Mouse (Mus musculus) heart, embryonic 13.5 days (tissue): ENCODE results near the gene Gm20498. TPM values are rescaled to one million over a fixed set of nuclear protein-coding genes. Genes with fewer than 3 reads are reported as not detected.
A peak's percentile ranks its signal among the peaks of the same experiment; 100 is the strongest.

Experiments used
- ATAC-seq: fragments of 200-750 bp; cut with Nextera tagmentation; 2 replicates; pipeline ENCODE4 v1.8.0; 2017; ENCODE audit warnings: moderate TSS enrichment; ENCODE audit not compliant: insufficient number of reproducible peaks, low FRiP score, low TSS enrichment; ENCODE audit errors: extremely low read depth
- H3K27ac ChIP-seq: fragments of 300-500 bp; sonication (generic); replicated peaks from 2 replicates; pipeline ENCODE4 v1.5.1; 2015; ENCODE audit warnings: moderate library complexity, mild to moderate bottlenecking, inconsistent platforms
- H3K27me3 ChIP-seq: fragments of 300-500 bp; sonication (generic); replicated peaks from 2 replicates; pipeline ENCODE4 v1.6.1; 2015; ENCODE audit warnings: mild to moderate bottlenecking, inconsistent platforms
- H3K36me3 ChIP-seq: fragments of 300-500 bp; sonication (generic); 2 replicates; pipeline ENCODE4 v1.6.1; 2015; ENCODE audit warnings: mild to moderate bottlenecking, inconsistent platforms
- H3K4me1 ChIP-seq: fragments of 300-500 bp; sonication (generic); 2 replicates; pipeline ENCODE4 v1.6.1; 2015; ENCODE audit warnings: inconsistent platforms
- H3K4me2 ChIP-seq: fragments of 300-500 bp; sonication (generic); 2 replicates; pipeline ENCODE4 v1.6.1; 2015; ENCODE audit warnings: inconsistent platforms, mild to moderate bottlenecking, moderate library complexity
- H3K4me3 ChIP-seq: fragments of 300-500 bp; sonication (generic); 2 replicates; pipeline ENCODE4 v1.5.1; 2015; ENCODE audit warnings: moderate library complexity, mild to moderate bottlenecking, inconsistent platforms
- H3K9ac ChIP-seq: fragments of 300-500 bp; sonication (generic); 2 replicates; pipeline ENCODE4 v1.6.1; 2015; ENCODE audit warnings: inconsistent platforms, mild to moderate bottlenecking, moderate library complexity
- H3K9me3 ChIP-seq: fragments of 300-500 bp; sonication (generic); 2 replicates; pipeline ENCODE4 v1.6.1; 2016; ENCODE audit warnings: inconsistent platforms
- WGBS: fragments of 180-500 bp; shearing (Covaris S2); methylation state at CpG from one replicate; pipeline ENCODE4 v1.1.7; 2015; ENCODE audit warnings: mixed read lengths; 5-methylcytosine and 5-hydroxymethylcytosine counted together
- polyA plus RNA-seq: library from polyadenylated mRNA; unstranded; fragments of >200 nt; fragmentation: Nextera tagmentation; extraction: Ambion mirVana; gene quantifications from 2 replicates; pipeline ENCODE4 v1.2.1, GENCODE M21; 2015

Gene Gm20498
- polyA plus RNA-seq, 1 experiment from 2014 or later: 20.9 TPM

DNA sequence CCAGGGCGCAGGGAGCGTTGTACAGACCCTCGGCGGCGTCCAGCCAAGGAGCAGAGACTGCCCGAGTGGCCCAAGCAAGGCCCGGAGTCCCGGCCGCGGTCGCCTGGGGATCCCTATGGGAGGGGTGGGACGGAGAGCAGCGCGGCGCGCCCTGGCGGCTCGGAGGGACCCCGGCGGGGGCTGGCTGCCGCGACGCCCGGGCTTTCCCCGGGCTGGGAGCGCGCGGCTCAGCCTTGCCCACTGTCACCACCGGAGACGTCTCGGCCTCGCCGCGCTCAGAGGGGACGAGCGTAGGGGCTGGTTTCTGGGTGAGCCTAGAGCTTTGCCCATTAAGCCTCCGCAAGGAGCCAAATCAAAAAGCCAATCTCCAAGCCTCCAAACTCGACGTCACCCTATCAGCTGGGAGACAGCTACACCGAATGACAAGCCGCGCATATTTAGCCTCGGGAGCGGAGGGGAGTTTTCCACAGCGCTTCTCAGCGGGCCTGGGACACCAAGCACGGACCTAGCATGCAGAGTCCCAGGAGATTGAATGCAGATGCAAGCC is 199.8 kb downstream of the Gm20498 start, which contains the start of gene Slc8a3:
Slc8a3 (minus strand) TSS at position 306 of the 547 bp plus-strand sequence.
- peak; percentile 57; the same call in 1 of the 2 replicates for ATAC-seq

DNA sequence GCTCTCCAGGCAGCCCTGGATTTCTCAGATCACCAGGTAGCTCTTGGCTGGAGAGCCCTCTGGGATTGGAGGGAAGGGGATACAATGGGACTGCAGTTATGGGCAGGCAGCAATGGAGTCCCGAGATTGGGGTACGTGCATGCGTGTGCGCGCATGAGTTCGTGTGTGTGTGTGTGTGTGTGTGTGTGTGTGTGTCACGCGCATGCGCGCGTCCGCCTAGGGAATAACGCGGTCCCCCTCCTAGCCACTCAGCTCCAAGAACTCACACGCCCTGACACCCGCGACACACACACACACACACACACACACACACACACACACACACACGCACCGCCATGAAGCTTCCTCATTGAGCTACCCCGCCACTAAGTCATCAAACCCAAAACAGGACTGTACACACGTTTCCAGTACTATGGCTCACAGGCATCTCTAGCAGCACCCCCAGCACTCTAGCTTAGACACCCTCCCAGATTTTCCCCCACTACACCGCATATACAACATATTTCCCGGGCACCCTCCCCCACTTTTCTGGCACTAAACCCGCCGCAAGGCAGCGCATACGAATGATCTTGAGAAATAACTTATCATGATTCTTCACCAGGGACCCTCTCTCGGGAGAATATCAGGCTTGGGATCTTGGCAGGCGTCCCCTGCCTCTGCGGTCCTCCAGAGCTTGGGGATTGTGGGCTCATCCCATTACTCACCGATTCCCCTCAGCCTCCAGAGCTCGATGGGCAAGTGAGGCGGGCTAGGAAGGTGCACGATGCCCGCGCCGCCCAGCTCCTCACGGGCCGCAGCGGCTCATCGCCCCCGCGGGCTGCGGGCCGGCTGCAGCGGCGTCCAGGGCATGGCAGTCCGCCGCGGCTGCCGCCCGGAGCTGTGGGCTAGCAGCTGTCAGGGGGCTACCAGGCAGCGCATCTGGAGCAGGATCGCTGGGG is 200.5 kb downstream of the Gm20498 start:
- H3K4me1 ChIP-seq: peaks cover 7% of the 10 kb centered on the region
- peak overlapping the region; percentile 67 for H3K4me3 ChIP-seq
- no peaks in the 10 kb centered on the region for H3K9me3 ChIP-seq
- ATAC-seq: no peak
- under 1% methylated on average over 45 of the region's 54 CpGs for WGBS
- H3K27ac ChIP-seq: no peak overlapping the region
- peak overlapping the region; percentile 79 for H3K9ac ChIP-seq
- H3K4me2 ChIP-seq: peak overlapping the region; percentile 99
- H3K27me3 ChIP-seq: peaks cover 77% of the 10 kb centered on the region
- H3K36me3 ChIP-seq: no peaks in the 10 kb centered on the region

More for the DNA sequence above, 199.8 kb downstream of the Gm20498 start, which contains the start of gene Slc8a3:
- Histone ChIP-seq H3K27ac (no peak within 1 kb of the TSS), H3K4me1 (peaks cover 7% of the 10 kb centered on the region), H3K9ac (peak within 1 kb of the TSS; percentile 79), H3K9me3 (no peaks in the 10 kb centered on the region), H3K36me3 (no peaks in the 10 kb centered on the region), H3K4me2 (peak within 1 kb of the TSS; percentile 99), H3K27me3 (peaks cover 74% of the 10 kb centered on the region), H3K4me3 (peak within 1 kb of the TSS; percentile 67)
- under 1% methylated on average over 47 of the region's 47 CpGs for WGBS

DNA sequence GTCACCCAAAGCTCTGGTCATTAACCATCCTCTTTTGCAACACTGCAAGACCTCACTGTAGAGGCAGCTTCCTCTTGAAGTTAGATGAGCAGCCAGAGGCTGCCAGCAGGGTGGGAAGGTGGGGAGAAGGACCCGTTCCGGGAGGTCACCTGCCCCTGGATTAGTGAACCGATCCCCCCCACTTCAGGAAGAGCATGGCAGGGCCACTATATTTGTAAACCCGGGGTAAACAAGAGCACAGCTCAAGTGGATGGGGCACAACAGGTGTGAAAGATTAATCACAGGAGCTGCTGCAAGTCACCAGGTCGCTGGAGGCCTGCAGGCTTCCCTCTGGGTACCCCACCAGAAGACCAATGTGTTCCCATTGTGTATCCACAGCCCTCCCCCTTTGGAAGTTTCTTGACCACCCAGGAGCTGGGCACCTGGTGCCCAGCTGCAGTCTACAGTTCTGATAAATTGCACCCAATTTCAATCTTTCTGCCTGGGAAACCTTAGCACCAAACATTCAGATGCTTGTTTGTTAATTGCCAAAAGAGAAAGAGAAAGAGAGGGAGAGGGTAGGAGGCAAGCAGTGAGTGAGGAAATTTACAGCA is 201.6 kb downstream of the Gm20498 start:
- H3K4me2 ChIP-seq: peak overlapping the region; percentile 99; the same call in 1 of the 2 replicates
- peaks cover 77% of the 10 kb centered on the region for H3K27me3 ChIP-seq
- peaks cover 7% of the 10 kb centered on the region for H3K4me1 ChIP-seq
- H3K9ac ChIP-seq: no peak overlapping the region
- WGBS: 44% methylated on average over 5 of the region's 5 CpGs
- no peaks in the 10 kb centered on the region for H3K9me3 ChIP-seq
- H3K4me3 ChIP-seq: no peak overlapping the region
- no peak for ATAC-seq
- no peaks in the 10 kb centered on the region for H3K36me3 ChIP-seq
- no peak overlapping the region for H3K27ac ChIP-seq

DNA sequence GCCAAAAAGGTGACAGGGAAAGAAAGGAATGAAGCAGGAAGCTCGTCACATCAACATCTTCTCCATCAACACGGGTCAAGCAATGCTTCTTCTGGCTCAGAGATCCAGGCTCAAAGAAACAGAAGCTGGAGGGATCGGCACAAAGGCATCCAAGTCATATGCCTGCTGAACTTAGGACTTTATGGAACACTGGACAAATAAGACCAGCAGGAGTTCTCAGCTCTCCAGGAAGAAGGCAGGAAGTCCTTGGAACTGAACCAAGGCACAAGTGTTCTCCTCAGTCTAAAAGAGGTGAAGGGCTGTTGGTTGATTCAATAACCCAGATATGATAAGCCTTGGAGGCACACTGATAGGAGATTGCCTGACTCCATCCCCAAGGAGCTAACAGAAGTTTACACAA is 207.7 kb downstream of the Gm20498 start:
- ATAC-seq: no peak

DNA sequence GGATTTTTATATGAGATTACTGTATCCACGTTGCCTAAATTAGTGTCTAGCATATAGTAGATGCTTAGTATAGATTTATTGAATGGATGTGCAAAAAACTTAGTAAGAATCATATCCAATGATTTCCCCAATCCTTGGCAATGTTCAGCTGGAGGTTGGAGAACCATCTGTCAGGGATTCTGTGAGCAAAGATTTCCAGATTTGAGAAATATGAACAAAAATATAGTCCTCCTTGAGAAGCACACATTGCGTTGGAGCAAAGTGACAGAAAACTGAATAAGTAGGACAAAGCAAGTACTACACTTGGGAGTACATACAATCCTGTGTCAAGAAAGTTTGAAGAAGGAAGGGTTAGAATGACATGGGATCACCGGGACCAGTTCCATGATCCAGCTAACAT is 208.6 kb downstream of the Gm20498 start:
- 89% methylated on average over 3 of the region's 3 CpGs for WGBS
- Histone ChIP-seq H3K36me3 (no peaks in the 10 kb centered on the region), H3K4me2 (no peak overlapping the region), H3K9me3 (no peaks in the 10 kb centered on the region), H3K4me1 (peaks cover 13% of the 10 kb centered on the region), H3K4me3 (no peak overlapping the region), H3K9ac (no peak overlapping the region), H3K27me3 (peaks cover 12% of the 10 kb centered on the region), H3K27ac (no peak overlapping the region)
- no peak for ATAC-seq

More for the DNA sequence above, 207.7 kb downstream of the Gm20498 start:
- peaks cover 21% of the 10 kb centered on the region for H3K27me3 ChIP-seq
- H3K4me1 ChIP-seq: peaks cover 13% of the 10 kb centered on the region
- no peak overlapping the region for H3K27ac ChIP-seq
- no peak overlapping the region for H3K4me3 ChIP-seq
- H3K9me3 ChIP-seq: no peaks in the 10 kb centered on the region
- H3K9ac ChIP-seq: no peak overlapping the region
- 72% methylated on average over 3 of the region's 3 CpGs for WGBS
- no peak overlapping the region for H3K4me2 ChIP-seq
- H3K36me3 ChIP-seq: no peaks in the 10 kb centered on the region

DNA sequence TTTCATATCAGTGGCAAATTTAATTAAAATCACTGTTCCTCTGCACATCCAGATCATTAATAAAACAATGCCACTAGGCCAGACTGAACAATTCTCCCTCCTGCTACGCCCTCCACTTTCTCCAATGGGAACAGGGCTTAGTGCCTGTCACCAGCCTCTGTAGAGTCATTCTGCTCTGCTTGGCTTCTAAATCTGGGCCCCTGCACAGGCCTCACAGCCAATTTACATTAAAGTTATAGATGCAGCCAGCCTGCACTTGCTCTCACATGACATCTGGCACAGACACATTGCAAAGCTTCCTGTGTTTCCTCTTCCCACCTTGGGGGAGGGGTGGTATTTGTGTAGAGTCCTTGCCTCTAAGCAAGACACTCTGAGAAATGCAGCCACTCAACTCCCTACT is 211.7 kb downstream of the Gm20498 start:
- Histone ChIP-seq H3K9ac (no peak overlapping the region), H3K4me1 (peaks cover 13% of the 10 kb centered on the region), H3K27me3 (no peaks in the 10 kb centered on the region), H3K36me3 (no peaks in the 10 kb centered on the region), H3K9me3 (no peaks in the 10 kb centered on the region), H3K27ac (0 out of 2 replicates have a peak overlapping the region, but pooled peaks have one; percentile 37), H3K4me3 (no peak overlapping the region), H3K4me2 (no peak overlapping the region)
- ATAC-seq: no peak
- 48% methylated on average over 1 of the region's 1 CpGs for WGBS

DNA sequence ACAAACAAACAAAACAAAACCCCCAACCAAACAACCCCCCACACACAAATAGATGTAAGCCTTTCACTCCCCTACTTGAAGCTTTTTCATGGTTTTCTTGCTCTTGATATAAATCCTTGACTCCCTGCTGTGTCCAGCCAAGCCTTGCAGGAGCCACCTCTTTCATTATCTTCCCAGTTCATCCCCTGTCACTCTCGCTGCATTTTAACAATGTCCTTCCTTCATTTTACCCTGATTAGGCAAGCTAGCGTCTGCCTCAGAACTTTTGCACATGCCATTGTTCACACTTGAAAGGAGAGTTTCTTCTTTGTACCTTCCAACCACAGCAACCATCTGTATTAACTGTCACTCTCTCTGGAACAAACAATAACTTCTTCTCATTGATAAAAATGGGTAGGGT is 214.9 kb downstream of the Gm20498 start:
- peaks cover 13% of the 10 kb centered on the region for H3K4me1 ChIP-seq
- no peak overlapping the region for H3K4me2 ChIP-seq
- no peak for ATAC-seq
- no peaks in the 10 kb centered on the region for H3K9me3 ChIP-seq
- no peak overlapping the region for H3K27ac ChIP-seq
- H3K4me3 ChIP-seq: no peak overlapping the region
- H3K9ac ChIP-seq: no peak overlapping the region
- no peaks in the 10 kb centered on the region for H3K27me3 ChIP-seq
- 40% methylated on average over 2 of the region's 2 CpGs for WGBS
- no peaks in the 10 kb centered on the region for H3K36me3 ChIP-seq

DNA sequence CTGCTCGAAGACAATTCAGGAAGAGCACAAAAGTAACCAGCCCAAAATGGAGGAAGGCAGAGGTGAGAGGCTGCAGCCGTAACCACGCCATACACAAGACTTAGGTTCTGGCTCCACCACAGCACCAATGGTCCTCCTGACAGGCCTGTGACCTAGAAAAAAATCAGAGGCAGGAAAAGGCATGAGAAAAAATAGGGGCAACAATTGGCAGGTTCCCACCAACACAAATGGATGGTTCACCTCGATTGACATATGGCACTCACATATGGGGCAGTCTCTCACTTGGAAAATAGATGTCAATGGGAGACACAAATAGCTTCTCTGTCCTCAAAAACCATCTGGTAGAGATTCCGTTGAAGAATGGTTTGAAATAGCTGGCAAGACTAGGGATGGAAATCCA is 216.8 kb downstream of the Gm20498 start:
- WGBS: 76% methylated on average over 5 of the region's 5 CpGs
- H3K36me3 ChIP-seq: no peaks in the 10 kb centered on the region
- H3K27ac ChIP-seq: no peak overlapping the region
- H3K27me3 ChIP-seq: no peaks in the 10 kb centered on the region
- no peak for ATAC-seq
- H3K4me2 ChIP-seq: no peak overlapping the region
- no peaks in the 10 kb centered on the region for H3K9me3 ChIP-seq
- H3K4me3 ChIP-seq: no peak overlapping the region
- H3K4me1 ChIP-seq: peaks cover 7% of the 10 kb centered on the region
- H3K9ac ChIP-seq: no peak overlapping the region

Other genes with a start within 250 kb of the Gm20498 start
- 0.20 and 0.44 TPM in 2 replicates for gene Slc8a3, start 199.7 kb downstream of the Gm20498 start, polyA plus RNA-seq
- 0.09 and 0.11 TPM in 2 replicates for gene Gm4787, start 153.4 kb downstream of the Gm20498 start, polyA plus RNA-seq
- gene Adam4, start 111.0 kb downstream of the Gm20498 start, polyA plus RNA-seq: 0.39 and 0.45 TPM in 2 replicates
- gene Cox16, start 47.8 kb downstream of the Gm20498 start, polyA plus RNA-seq: 91.8 and 99.8 TPM in 2 replicates
- gene Synj2bp, start within 50 bp of the Gm20498 start, polyA plus RNA-seq: 29.1 and 31.8 TPM in 2 replicates
- 0.11 and 0.19 TPM in 2 replicates for gene Adam21, start 35.6 kb upstream of the Gm20498 start, polyA plus RNA-seq
- 54.3 and 55.2 TPM in 2 replicates for gene Med6, start 62.1 kb upstream of the Gm20498 start, polyA plus RNA-seq
- 3.9 and 5.1 TPM in 2 replicates for gene Ttc9, start 98.3 kb upstream of the Gm20498 start, polyA plus RNA-seq
- 0.15 and 0.20 TPM in 2 replicates for gene Map3k9, start 248.3 kb upstream of the Gm20498 start, polyA plus RNA-seq